Mouse (Mus musculus): ENCODE data around the gene Relb.

Gene Relb

GRCm38 (mm10) chr7:19629361-19629734, at the start of gene Relb:
TSS of gene Relb (minus strand) at chr7:19629438.
- peak; percentile 84 to 87 for DNase-seq

DNA sequence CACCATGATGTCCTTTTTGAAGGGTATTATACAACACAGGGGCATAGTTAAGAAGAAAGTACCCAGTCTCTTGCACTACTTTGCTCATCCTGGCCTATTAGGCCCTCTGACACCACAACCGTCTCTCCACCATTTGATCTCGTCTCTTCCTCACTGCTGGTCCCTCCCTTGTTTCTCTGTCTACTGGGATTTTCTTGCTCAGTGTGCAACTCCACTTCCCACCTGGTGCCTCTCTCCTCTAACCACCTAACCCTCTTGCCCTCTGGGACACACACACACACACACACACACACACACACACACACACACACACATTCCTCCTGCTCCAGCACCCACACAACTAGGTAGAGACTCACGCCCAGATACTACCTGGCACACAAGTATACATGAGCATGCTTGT, 49.7 kb upstream of the Relb start:
- DNase-seq, result no peak

DNA sequence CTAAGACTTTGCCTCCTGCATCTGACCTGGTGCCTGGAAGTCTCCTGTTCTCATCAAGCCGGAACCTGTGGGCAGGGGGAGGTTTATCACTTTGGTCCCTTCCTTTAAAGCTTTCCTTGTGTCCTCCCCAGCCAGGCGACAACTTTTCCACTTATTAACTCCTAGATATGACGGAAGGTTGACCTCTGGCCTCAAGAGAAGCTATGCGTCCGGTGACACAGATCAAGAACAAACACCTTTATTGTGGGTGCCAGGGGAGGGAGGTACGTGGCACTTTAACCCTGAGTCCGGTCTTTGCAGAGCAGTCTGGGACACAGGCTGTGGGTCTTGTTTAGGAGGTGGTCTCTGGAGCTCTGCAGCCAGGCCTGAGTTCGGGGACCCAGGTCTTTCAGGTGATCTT, 48.6 kb upstream of the Relb start, which contains the start of gene Apoc2:
Gene Apoc2 (minus strand): TSS at position 70 of the 400 bp plus-strand sequence.
- DNase-seq, result no peak

DNA sequence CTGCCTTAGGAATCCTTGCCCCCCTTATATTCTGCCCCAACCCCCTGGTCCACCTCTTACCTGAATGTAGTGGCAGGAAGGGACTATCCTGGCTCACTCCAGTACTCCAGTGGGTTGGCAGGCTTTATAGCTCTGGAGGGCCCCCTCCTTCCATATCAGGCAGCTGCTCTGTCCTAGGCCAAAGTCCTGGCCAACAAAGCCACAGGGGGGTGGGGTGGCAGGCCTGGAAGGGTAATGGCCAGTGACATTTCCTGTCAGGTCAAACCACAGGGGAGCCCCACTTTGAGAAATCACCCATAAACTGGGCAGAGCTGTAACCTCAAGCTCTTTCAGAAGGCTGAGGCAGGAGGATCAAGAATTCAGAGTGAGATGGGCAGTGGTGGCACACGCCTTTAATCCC, 47.4 kb upstream of the Relb start:
- DNase-seq, result no peak

DNA sequence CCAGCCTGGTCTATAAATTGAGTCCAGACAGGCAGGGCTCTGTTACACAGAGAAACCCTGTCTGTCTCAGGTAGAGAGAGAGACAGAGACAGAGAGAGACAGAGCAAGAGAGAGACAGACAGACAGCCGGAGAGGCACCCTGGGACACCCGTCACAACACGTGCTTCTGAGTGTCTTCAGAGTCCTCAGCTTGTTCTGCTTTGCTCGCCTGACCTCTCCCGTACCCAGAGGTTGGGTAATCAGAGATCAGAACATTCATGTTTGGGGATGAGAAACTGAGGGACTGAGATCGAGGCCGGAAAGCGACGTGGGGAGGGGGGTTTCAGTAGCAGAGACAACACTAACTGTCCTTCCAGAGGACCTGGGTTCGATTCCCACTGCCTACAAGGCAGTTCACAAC, 46.6 kb upstream of the Relb start:
- DNase-seq, result no peak

- no peak for DNase-seq
These were observed 44.0 kb upstream of the Relb start for GRCm38 (mm10) chr7:19673083-19673699.

DNA sequence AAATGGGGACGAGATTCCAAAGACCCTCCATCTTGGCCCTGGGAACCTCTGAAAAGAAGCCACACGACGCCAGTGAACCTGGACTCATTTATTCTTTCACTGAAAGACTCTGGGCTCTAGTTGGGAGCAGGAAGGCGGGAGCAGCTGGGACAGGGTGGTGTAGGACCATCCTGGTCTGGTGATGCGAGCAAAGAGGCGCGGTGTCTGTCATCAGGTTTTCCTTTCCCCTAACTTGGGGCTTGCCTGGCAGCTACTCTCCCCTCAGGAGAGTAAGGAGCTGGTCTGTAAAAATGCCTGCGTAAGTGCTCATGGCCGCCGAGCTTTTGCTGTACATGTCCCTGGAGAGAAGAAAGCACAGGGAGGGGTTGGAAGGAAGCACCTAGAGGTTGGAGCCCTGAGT, 42.3 kb upstream of the Relb start:
- no peak for DNase-seq

GRCm38 (mm10) chr7:19668947-19669721, 39.9 kb upstream of the Relb start:
- peak; percentile 92 to 95 for DNase-seq

GRCm38 (mm10) chr7:19667434-19667833, 38.2 kb upstream of the Relb start:
- no peak for DNase-seq

DNA sequence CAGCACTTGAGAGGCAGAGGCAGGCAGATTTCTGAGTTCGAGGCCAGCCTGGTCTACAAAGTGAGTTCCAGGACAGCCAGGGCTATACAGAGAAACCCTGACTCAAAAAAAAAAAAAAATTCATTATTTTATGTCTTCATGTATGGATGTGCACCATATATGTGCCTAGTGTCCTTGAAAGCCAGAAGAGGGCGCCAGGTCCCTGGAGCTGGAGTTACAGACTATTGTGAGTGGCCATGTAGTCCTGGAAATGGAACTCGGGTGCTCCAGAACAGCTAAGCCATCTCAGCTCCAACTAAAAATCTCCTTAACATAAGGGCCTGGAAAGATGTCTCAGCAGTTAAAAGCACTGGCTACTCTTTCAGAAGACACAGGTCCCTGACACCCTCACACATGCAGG, 37.5 kb upstream of the Relb start:
- no peak for DNase-seq

- DNase-seq, result peak; percentile 96 to 98
These were observed 36.0 kb upstream of the Relb start, which contains the start of gene Clptm1 for GRCm38 (mm10) chr7:19664955-19665841. TSS of gene Clptm1 (minus strand) at chr7:19665033.

DNA sequence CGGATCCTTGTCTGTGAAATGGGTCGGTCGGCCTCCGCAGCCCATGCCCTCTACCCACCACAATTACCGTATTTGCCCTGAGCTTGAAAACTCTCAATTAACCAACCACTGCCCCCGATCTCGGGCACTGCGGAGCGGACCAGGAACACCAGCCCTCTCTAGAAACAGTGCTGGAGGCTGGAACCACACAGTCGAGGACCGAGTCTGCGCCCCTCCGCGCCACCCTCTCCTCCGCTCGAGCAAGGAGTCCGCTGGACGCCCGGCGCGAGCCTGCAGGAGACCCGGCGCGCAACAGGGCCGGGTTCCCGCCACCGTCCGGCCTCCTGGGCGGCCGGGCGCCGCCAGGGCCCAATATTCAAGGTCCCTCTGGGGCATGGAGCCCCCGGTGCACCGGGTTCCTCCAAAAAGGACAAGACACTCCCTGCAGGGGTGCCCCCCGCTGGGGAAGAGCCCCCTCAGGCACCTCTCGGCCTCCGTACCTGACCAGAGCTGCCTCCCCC, 35.3 kb upstream of the Relb start:
- DNase-seq, result no peak

DNA sequence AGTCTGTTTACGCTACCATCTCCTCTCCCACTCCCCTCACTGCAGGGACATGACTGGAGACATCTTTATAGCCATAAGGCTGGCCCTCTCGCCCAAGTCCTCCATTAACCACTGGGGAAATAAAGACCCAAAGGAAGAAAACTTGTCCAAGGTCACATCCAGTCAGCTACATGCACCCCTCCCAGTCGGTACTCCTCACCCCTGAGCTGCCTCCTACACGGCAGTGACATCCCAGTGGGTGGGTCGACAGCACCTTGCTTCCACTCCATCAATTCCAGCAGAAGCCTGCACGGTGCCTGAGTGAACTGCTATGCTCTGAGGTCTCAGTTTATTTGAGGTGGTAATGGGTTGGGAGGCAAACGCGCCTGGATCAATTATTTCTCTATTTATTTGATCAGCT, 34.7 kb upstream of the Relb start:
- no peak for DNase-seq

- DNase-seq, result no peak
These were observed 23.4 kb upstream of the Relb start for GRCm38 (mm10) chr7:19652614-19653013.

GRCm38 (mm10) chr7:19651063-19651786, 22.0 kb upstream of the Relb start:
- DNase-seq, result no peak

- no peak for DNase-seq
These were observed 12.0 kb upstream of the Relb start for GRCm38 (mm10) chr7:19641223-19641622.

GRCm38 (mm10) chr7:19635074-19635827, 6.0 kb upstream of the Relb start:
- DNase-seq, result no peak

GRCm38 (mm10) chr7:19634591-19634990, 5.4 kb upstream of the Relb start:
- DNase-seq, result no peak

DNA sequence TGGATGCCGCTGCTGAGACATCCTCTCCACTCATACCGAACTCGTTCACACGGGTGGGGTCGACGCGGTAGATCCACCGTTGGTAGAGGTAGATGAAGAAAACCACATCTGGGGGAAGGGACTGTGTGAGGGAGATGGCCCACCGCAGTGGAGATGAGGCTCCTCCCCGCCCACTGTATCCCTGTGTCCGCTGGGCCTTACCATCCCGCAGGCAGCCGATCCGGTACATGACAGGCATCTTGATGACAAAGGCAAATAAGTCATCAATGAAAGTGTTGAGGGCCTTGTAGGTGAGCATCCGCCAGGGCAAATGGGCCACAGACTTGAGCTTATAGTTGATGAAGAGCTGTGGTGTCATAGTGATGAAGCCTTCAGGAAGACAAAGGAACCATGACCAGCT, 4.6 kb upstream of the Relb start:
- no peak for DNase-seq

DNA sequence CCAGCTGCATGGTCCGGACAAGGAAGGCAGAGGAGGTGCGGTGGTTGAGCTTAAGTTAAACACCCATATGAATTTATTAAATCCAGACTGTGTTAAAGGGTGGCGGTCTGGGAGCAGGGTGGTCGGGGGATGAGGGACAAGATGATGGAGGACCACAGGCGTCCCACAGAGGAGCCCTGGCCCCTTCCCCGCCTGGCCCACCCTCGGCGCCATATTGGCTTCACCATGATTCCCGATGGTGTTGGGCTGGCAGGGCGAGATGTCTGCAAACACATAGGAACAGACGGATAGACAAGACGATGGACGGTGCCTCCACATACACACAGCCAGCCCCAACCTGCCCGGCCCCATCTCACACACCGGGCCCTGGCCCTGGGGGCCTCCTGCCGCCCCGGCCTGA, 4.0 kb upstream of the Relb start:
- no peak for DNase-seq

DNA sequence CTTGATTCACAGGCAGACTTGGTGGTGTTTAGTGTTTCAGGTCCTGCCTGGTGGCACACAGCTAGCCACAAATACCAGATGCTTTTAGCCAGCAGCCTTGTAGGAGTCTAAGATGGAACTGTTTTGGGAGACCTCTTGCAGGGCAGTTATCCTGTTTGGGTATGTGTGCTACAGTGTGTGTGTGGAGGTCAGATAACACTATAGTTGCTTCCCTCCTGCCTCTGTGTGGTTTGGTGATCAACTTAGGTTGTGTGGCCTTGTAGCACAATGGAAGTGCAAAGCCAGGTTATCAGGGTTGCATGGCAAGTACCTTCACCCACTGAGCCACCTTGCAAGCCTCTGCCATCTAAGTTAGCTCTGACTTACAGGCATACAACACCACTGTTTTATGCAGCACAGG, 3.5 kb upstream of the Relb start:
- no peak for DNase-seq

GRCm38 (mm10) chr7:19632275-19632674, 3.0 kb upstream of the Relb start:
- no peak for DNase-seq

Data from kidney, adult 8-10 months (tissue).